Mouse (Mus musculus) embryonic facial prominence, embryonic 11.5 days (tissue): ENCODE measurements around the gene Schip1. TPM values are rescaled to one million over a fixed set of nuclear protein-coding genes. Genes with fewer than 3 reads are reported as not detected.
A peak's percentile ranks its signal among the peaks of the same experiment; 100 is the strongest.

Experiments
- ATAC-seq: fragments of 200-750 bp; cut with Nextera tagmentation; replicated peaks from 2 replicates; pipeline ENCODE4 v1.8.0; 2017; ENCODE audit warnings: low read depth; ENCODE audit not compliant: insufficient number of reproducible peaks, low FRiP score, low TSS enrichment
- DNase-seq: peaks from one replicate; pipeline ENCODE4 v3.0.0-alpha.2; 2015; ENCODE audit warnings: low spot score
- H3K27ac ChIP-seq: fragments of 300-500 bp; sonication (generic); replicated peaks from 2 replicates; pipeline ENCODE4 v1.5.1; 2014; ENCODE audit warnings: mild to moderate bottlenecking, low read depth, low read length, control low read depth
- H3K27me3 ChIP-seq: fragments of 300-500 bp; sonication (generic); 2 replicates; pipeline ENCODE4 v1.6.1; 2014; ENCODE audit warnings: mild to moderate bottlenecking, low read length, moderate library complexity, mixed read lengths; ENCODE audit not compliant: control insufficient read depth, insufficient read depth
- H3K36me3 ChIP-seq: fragments of 300-500 bp; sonication (generic); replicated peaks from 2 replicates; pipeline ENCODE4 v1.6.1; 2014; ENCODE audit warnings: low read depth, mild to moderate bottlenecking, low read length, moderate library complexity, mixed read lengths; ENCODE audit not compliant: control insufficient read depth, insufficient read depth
- H3K4me1 ChIP-seq: fragments of 300-500 bp; sonication (generic); 2 replicates; pipeline ENCODE4 v1.6.1; 2014; ENCODE audit warnings: low read length, mixed read lengths; ENCODE audit not compliant: control insufficient read depth, insufficient read depth
- H3K4me2 ChIP-seq: fragments of 300-500 bp; sonication (generic); 2 replicates; pipeline ENCODE4 v1.6.1; 2014; ENCODE audit warnings: low read depth, mild to moderate bottlenecking, control low read depth, low read length, moderate library complexity
- H3K4me3 ChIP-seq: fragments of 300-500 bp; sonication (generic); 2 replicates; pipeline ENCODE4 v1.5.1; 2014; ENCODE audit warnings: low read depth, low read length, control low read depth
- H3K9ac ChIP-seq: fragments of 300-500 bp; sonication (generic); replicated peaks from 2 replicates; pipeline ENCODE4 v1.6.1; 2014; ENCODE audit warnings: mild to moderate bottlenecking, control low read depth, low read length
- H3K9me3 ChIP-seq: fragments of 300-500 bp; sonication (generic); replicated peaks from 2 replicates; pipeline ENCODE4 v1.6.1; 2016; ENCODE audit warnings: mild to moderate bottlenecking, low read length, inconsistent platforms, mixed read lengths; ENCODE audit not compliant: control insufficient read depth
- WGBS: fragments of 180-500 bp; shearing (Covaris S2); extraction: QIAGEN DNeasy Blood & Tissue Kit; methylation state at CpG from one replicate; pipeline ENCODE4 v1.1.7; 2014; 5-methylcytosine and 5-hydroxymethylcytosine counted together
- polyA plus RNA-seq: library from polyadenylated mRNA; unstranded; fragments of >200 nt; fragmentation: Nextera tagmentation; extraction: Ambion mirVana; gene quantifications from 2 replicates; pipeline ENCODE4 v1.2.1, GENCODE M21; 2014

The Schip1 gene
- polyA plus RNA-seq, 1 experiment from 2014 or later, result 41.7 TPM

DNA sequence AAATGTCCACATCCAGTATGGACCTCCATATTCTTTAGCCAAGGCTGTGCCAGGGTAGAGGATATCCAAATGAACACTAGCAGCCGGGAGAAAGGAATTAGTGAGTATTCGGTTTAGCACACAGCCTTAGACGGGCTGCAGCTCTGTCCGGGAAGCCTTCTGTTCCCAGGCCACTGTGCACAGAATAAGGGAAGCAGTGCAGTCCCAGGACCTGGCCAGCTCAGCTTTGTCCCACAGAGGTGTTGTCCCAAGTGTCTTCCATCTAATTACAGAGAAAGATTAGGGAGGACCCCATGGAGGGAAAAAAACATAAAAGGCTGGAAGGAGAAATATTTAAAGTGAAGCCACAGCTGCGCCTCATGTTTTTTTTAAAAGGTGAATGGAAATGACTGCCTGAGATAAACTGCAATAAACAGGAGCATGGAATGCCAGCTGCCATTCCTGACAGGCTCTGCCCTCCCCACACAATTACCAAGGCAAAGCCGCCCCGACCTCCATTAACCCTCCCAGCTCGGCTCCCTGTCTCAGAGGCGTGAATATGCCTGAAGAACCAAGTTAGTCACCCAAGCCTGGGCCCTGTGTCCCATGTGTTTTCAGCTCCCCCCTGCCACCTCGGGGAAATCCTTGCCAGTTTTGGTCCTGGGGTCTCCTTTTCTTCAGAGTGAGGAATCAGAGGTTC is 523.1 kb downstream of the Schip1 start:
- peak; percentile 49; the same call in 1 of the 2 replicates for ATAC-seq
- H3K4me1 ChIP-seq, result peaks cover 10% of the 10 kb centered on the region
- 46% methylated on average over 10 of the region's 10 CpGs for WGBS

GRCm38 (mm10) chr3:68589220-68589840 is 524.7 kb downstream of the Schip1 start:
- Histone ChIP-seq H3K36me3 (no peaks in the 10 kb centered on the region), H3K4me3 (no peak overlapping the region), H3K9me3 (no peaks in the 10 kb centered on the region), H3K9ac (no peak overlapping the region), H3K4me2 (no peak overlapping the region), H3K4me1 (peaks cover 5% of the 10 kb centered on the region), H3K27ac (no peak overlapping the region), H3K27me3 (no peaks in the 10 kb centered on the region)
- WGBS, result 72% methylated on average over 9 of the region's 9 CpGs
- DNase-seq, result no peak
- ATAC-seq, result no peak

More for the DNA sequence above, 523.1 kb downstream of the Schip1 start:
- H3K9ac ChIP-seq, result no peak overlapping the region
- no peaks in the 10 kb centered on the region for H3K9me3 ChIP-seq
- no peaks in the 10 kb centered on the region for H3K27me3 ChIP-seq
- H3K4me2 ChIP-seq, result no peak overlapping the region
- peak overlapping the region; percentile 52; the same call in 1 of the 2 replicates for H3K27ac ChIP-seq
- no peak overlapping the region for H3K4me3 ChIP-seq
- H3K36me3 ChIP-seq, result no peaks in the 10 kb centered on the region
- no peak for DNase-seq

GRCm38 (mm10) chr3:68590436-68590835 is 525.8 kb downstream of the Schip1 start:
- 29% methylated on average over 8 of the region's 8 CpGs for WGBS
- Histone ChIP-seq H3K4me3 (no peak overlapping the region), H3K27ac (no peak overlapping the region), H3K27me3 (no peaks in the 10 kb centered on the region), H3K9me3 (no peaks in the 10 kb centered on the region), H3K4me1 (peaks cover 5% of the 10 kb centered on the region), H3K4me2 (no peak overlapping the region), H3K36me3 (no peaks in the 10 kb centered on the region), H3K9ac (no peak overlapping the region)
- ATAC-seq (0 out of 2 replicates have a peak, but pooled peaks have one; percentile 24), DNase-seq (peak; percentile 61)

DNA sequence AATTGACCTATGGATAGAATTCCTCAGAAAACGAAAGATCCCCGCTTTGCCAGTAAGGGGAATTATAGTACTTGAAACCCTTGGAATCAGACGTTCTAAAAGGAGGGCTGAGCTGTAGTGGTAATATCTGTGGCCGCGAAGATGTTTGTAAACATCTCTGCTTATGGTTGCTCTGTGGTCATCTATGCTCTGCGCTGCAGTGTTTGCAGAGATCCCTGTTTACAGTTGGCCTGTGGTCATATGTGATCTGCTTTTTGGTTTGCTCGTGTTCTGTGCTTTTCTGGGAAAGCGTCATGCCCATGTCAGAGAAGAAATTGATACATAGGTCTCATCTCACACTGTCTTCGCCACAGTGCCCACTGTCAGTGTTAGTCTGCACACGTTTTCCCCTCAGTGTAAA is 528.0 kb downstream of the Schip1 start:
- DNase-seq (no peak), ATAC-seq (no peak)
- no peak overlapping the region for H3K4me2 ChIP-seq
- H3K9me3 ChIP-seq, result no peaks in the 10 kb centered on the region
- H3K27me3 ChIP-seq, result no peaks in the 10 kb centered on the region
- no peak overlapping the region for H3K4me3 ChIP-seq
- H3K36me3 ChIP-seq, result no peaks in the 10 kb centered on the region
- no peak overlapping the region for H3K9ac ChIP-seq
- peaks cover 2% of the 10 kb centered on the region; the same call in 1 of the 2 replicates for H3K4me1 ChIP-seq
- 70% methylated on average over 10 of the region's 10 CpGs for WGBS
- no peak overlapping the region for H3K27ac ChIP-seq

DNA sequence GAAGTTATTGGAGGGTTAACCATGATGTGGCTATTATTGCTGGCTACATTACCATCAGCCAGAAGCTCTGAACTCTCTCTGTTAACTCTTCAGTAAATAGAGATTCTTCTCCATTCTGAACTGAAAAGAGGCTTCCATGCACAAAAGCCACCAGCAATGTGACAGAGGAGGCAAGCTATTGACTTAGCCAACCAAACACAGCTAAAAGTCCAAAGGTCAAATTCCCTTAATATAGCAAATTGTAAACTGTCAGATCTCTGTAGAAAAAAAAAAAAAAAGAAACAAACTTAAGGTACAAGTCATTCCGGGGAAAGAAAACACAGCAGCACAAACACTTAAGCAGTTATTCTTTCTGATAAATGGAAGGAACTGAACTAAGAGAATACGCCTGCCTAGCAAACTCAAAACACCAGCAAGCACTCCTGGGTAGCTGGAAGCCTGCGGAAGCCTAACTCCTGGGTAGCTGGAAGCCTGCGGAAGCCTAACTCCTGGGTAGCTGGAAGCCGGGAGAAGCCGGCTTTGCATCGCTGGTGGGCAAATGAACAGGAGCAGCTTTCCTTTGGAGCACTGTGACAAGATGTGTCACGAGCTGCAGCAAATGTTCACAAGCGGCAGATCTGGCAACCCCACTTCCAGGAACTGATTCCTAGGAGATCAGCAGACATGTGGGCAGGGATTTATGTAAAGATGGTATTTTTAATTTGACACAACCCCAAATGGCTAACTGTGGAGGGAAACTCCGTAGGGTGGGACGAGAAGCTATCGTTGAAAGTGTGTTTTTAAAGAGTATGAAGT is 528.7 kb downstream of the Schip1 start:
- Histone ChIP-seq H3K4me3 (no peak overlapping the region), H3K27ac (no peak overlapping the region), H3K9ac (no peak overlapping the region), H3K9me3 (no peaks in the 10 kb centered on the region), H3K4me2 (no peak overlapping the region), H3K27me3 (no peaks in the 10 kb centered on the region), H3K36me3 (no peaks in the 10 kb centered on the region), H3K4me1 (no peaks in the 10 kb centered on the region)
- no peak for ATAC-seq
- no peak for DNase-seq
- 60% methylated on average over 12 of the region's 12 CpGs for WGBS

- Histone ChIP-seq H3K27me3 (no peaks in the 10 kb centered on the region), H3K27ac (no peak overlapping the region), H3K9ac (no peak overlapping the region), H3K36me3 (no peaks in the 10 kb centered on the region), H3K9me3 (no peaks in the 10 kb centered on the region), H3K4me2 (no peak overlapping the region), H3K4me1 (no peaks in the 10 kb centered on the region), H3K4me3 (no peak overlapping the region)
- ATAC-seq (no peak), DNase-seq (no peak)
- 81% methylated on average over 10 of the region's 10 CpGs for WGBS
These were observed 530.8 kb downstream of the Schip1 start for GRCm38 (mm10) chr3:68595316-68595925.

DNA sequence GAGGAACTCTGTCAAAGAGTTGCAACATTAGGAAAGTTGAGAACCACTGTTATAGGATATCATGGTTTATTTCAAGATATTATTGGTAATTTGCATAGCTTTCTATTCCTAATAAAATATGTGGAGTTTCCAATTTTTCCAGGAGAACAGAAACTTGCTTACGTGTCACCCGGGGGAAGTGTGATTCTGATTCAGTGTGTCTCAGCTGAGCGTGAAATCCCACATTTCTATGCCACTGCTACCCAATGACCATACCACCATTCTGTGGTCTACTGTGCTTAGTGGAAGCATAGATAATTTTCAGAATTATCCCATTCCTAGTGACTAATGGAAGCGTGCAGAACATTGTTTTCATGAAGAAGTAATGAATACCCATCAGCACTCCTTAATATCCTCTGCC is 532.3 kb downstream of the Schip1 start:
- WGBS, result 92% methylated on average over 4 of the region's 4 CpGs
- H3K9me3 ChIP-seq, result no peaks in the 10 kb centered on the region
- H3K4me2 ChIP-seq, result no peak overlapping the region
- DNase-seq (no peak), ATAC-seq (no peak)
- H3K4me1 ChIP-seq, result no peaks in the 10 kb centered on the region
- H3K27me3 ChIP-seq, result no peaks in the 10 kb centered on the region
- H3K4me3 ChIP-seq, result no peak overlapping the region
- H3K36me3 ChIP-seq, result no peaks in the 10 kb centered on the region
- no peak overlapping the region for H3K9ac ChIP-seq
- H3K27ac ChIP-seq, result no peak overlapping the region
